Mouse (Mus musculus) neural tube, embryonic 10.5 days (tissue): ENCODE measurements around the gene Tpm3.

Source experiments
- DNase-seq: peaks from one replicate; pipeline ENCODE4 v3.0.0-alpha.2; 2017; ENCODE audit warnings: low spot score; ENCODE audit errors: extremely low spot score

Tpm3 gene

GRCm38 (mm10) chr3:90134993-90135392 lies 62.5 kb downstream of the Tpm3 start:
- DNase-seq: no peak

GRCm38 (mm10) chr3:90136660-90137059 lies 64.2 kb downstream of the Tpm3 start:
- DNase-seq: no peak

- DNase-seq: no peak
Measured at GRCm38 (mm10) chr3:90137606-90138005, 65.2 kb downstream of the Tpm3 start.

- no peak for DNase-seq
Measured at GRCm38 (mm10) chr3:90139962-90140361, 67.5 kb downstream of the Tpm3 start.

- no peak for DNase-seq
Measured at GRCm38 (mm10) chr3:90145461-90145860, 73.0 kb downstream of the Tpm3 start.

GRCm38 (mm10) chr3:90146651-90147050 lies 74.2 kb downstream of the Tpm3 start:
- DNase-seq: no peak
